Mouse (Mus musculus) embryonic fibroblast, embryonic 13.5 days (primary cell): ENCODE results near the gene Cphx2.
"Not testable (repeated sequence)": the region's sequence is repeated elsewhere in the genome, so short reads cannot be mapped to it uniquely, and the experiment has no call there.

Source experiments
- CTCF ChIP-seq: IDR thresholded peaks from 2 replicates; pipeline ENCODE4 v1.5.1; 2011; ENCODE audit warnings: mild to moderate bottlenecking, control low read depth, low read length, moderate library complexity, borderline replicate concordance; ENCODE audit not compliant: insufficient read depth
- POLR2A ChIP-seq: IDR thresholded peaks from 2 replicates; pipeline ENCODE4 v1.6.1; 2011; ENCODE audit warnings: low read depth, mild to moderate bottlenecking, control low read depth, low read length, moderate library complexity

- not testable (repeated sequence) for TF ChIP-seq CTCF, POLR2A
Measured at GRCm38 (mm10) chr14:26034364-26034763, 47.0 kb upstream of the Cphx2 start.
